Mouse (Mus musculus): ENCODE results near the gene Fsip1.

DNA sequence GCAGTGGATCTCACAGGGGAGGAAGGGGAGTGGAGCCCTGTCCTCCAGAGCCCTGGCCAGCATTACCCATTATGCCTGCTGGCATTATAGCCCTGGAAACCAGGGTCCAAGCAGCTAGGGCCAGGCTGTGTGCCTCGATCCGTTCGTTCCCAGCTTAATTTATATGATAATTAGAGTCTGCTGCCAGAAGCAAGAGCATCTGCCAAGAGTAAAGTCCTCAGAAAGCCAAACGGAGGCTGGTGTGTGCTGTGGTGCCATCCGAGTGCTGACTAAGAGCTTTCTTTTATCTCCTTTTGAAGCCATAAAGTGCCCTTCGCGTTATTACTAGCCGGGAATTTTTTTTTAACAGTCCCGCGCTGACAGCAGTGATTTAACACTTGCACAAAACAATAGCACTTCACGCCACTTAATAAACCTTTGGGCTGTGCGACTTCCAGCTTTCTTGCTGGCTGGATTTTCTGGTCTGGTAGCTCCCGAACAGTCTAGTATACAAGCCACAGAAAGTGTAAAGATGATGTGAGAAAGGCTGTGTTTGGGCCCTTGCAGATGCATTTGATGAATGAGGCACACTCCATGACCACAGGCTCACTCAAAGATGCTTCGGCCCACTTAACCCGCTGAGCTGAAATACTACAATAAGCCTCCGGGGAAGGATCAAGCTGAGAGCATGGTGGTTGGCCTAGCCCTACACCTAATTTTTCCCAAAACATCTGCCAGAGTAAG is 52.9 kb downstream of the Fsip1 start:
- no peak for TF ChIP-seq CTCF (IDR thresholded peaks at IDR 0.05; ENCODE audit: control insufficient read depth, insufficient read depth, insufficient replicate concordance, low read depth, low read length)
- TF ChIP-seq POLR2A (IDR thresholded peaks at IDR 0.05; ENCODE audit: control insufficient read depth, low read depth, low read length): no peak

All from testis, adult 2 months (tissue).